Mouse (Mus musculus) C2C12 (cell line): ENCODE results near the gene Bcas3. TPM values are rescaled to one million over a fixed set of nuclear protein-coding genes. Genes with fewer than 3 reads are reported as not detected.

Experiments
- H3K27me3 ChIP-seq: one replicate; pipeline ENCODE4 v1.6.1; 2011; ENCODE audit not compliant: control insufficient read depth, insufficient read depth, insufficient read length
- H3K36me3 ChIP-seq: one replicate; pipeline ENCODE4 v1.6.1; 2011; ENCODE audit not compliant: control insufficient read depth, insufficient read depth
- H3K4me3 ChIP-seq: one replicate; pipeline ENCODE4 v1.5.1; 2011; ENCODE audit warnings: mild to moderate bottlenecking, control low read depth; ENCODE audit not compliant: poor library complexity, insufficient read depth, severe bottlenecking
- H3K79me2 ChIP-seq: one replicate; pipeline ENCODE4 v1.6.1; 2011; ENCODE audit not compliant: control insufficient read depth, insufficient read depth
- H3K79me3 ChIP-seq: one replicate; pipeline ENCODE4 v1.6.1; 2011; ENCODE audit warnings: low read depth, control low read depth
- H3ac ChIP-seq: one replicate; pipeline ENCODE3; 2011; ENCODE audit warnings: low read depth; ENCODE audit not compliant: control insufficient read depth, insufficient read length
- CEBPB ChIP-seq: IDR thresholded peaks from one replicate; pipeline ENCODE4 v1.6.1; 2011; ENCODE audit warnings: low read depth, mild to moderate bottlenecking, control low read depth, moderate library complexity
- CTCF ChIP-seq: IDR thresholded peaks from one replicate; pipeline ENCODE4 v1.5.1; 2011; ENCODE audit not compliant: control insufficient read depth, insufficient read depth, insufficient read length
- FOSL1 ChIP-seq: IDR thresholded peaks from one replicate; pipeline ENCODE4 v1.8.0; 2011; ENCODE audit warnings: mild to moderate bottlenecking, low read length; ENCODE audit not compliant: poor library complexity, insufficient read depth, severe bottlenecking
- MAX ChIP-seq: IDR thresholded peaks from one replicate; pipeline ENCODE4 v1.6.1; 2011; ENCODE audit warnings: mild to moderate bottlenecking, control low read depth
- MYOD1 ChIP-seq: IDR thresholded peaks from one replicate; pipeline ENCODE4 v1.6.1; 2011; ENCODE audit warnings: low read depth; ENCODE audit not compliant: control insufficient read depth, insufficient read length
- MYOG ChIP-seq: IDR thresholded peaks from one replicate; pipeline ENCODE4 v1.6.1; 2011; ENCODE audit not compliant: control insufficient read depth, insufficient read length; ENCODE audit errors: extremely low read depth
- USF1 ChIP-seq: IDR thresholded peaks from one replicate; pipeline ENCODE4 v1.6.1; 2011; ENCODE audit warnings: low read depth, mild to moderate bottlenecking, control low read depth, moderate library complexity
- polyA plus RNA-seq: library from polyadenylated mRNA; unstranded; fragments of >200 nt; fragmentation: generic; extraction: Trizol; gene quantifications from one replicate; pipeline ENCODE4 v1.2.1, GENCODE M21; 2012; ENCODE audit warnings: missing spikeins

The Bcas3 gene
- polyA plus RNA-seq, 1 experiment = 11.1 TPM

GRCm38 (mm10) chr11:85657471-85657870 is 304.5 kb downstream of the Bcas3 start:
- Histone ChIP-seq H3K36me3 (no peaks in the 10 kb centered on the region), H3ac (no peak overlapping the region), H3K27me3 (no peaks in the 10 kb centered on the region), H3K79me3 (no peaks in the 10 kb centered on the region), H3K79me2 (no peaks in the 10 kb centered on the region), H3K4me3 (no peak overlapping the region)
- no peak for TF ChIP-seq FOSL1
- TF ChIP-seq MYOG = no peak
- no peak for TF ChIP-seq MYOD1

- no peaks in the 10 kb centered on the region for H3K36me3 ChIP-seq
- no peaks in the 10 kb centered on the region for H3K27me3 ChIP-seq
- H3K4me3 ChIP-seq = no peak overlapping the region
- no peak for TF ChIP-seq USF1
- no peak for TF ChIP-seq CTCF
- no peak for TF ChIP-seq CEBPB
- TF ChIP-seq MYOG = no peak
- no peak for TF ChIP-seq MYOD1
- TF ChIP-seq FOSL1 = no peak
- TF ChIP-seq MAX = no peak
- H3K79me2 ChIP-seq = no peaks in the 10 kb centered on the region
- H3K79me3 ChIP-seq = no peaks in the 10 kb centered on the region
- H3ac ChIP-seq = no peak overlapping the region
These were observed 307.3 kb downstream of the Bcas3 start for GRCm38 (mm10) chr11:85660304-85660703.

DNA sequence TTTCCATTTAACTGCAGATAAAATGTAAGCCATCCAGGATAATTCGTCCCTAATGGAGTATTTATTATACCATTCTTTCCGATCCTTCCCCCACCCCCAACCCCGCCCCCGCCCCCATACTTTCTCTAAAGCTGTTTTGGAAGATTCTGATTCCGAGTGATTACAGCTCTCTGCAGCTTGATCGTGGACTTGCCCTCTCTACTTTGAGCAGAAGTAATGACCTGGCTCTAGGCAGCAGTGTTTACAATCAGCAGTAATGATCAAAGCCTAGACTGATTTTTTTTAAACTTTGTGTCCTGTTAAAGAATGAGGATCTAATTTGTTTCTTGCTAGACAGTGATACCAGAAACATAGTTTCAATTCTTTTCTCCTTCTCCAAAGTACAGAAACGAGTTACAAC is 314.2 kb downstream of the Bcas3 start:
- TF ChIP-seq FOSL1 = no peak
- no peak for TF ChIP-seq MYOG
- TF ChIP-seq MAX = no peak
- no peak for TF ChIP-seq CTCF
- no peak for TF ChIP-seq CEBPB
- no peak for TF ChIP-seq MYOD1
- TF ChIP-seq USF1 = no peak
- H3K79me3 ChIP-seq = no peaks in the 10 kb centered on the region

DNA sequence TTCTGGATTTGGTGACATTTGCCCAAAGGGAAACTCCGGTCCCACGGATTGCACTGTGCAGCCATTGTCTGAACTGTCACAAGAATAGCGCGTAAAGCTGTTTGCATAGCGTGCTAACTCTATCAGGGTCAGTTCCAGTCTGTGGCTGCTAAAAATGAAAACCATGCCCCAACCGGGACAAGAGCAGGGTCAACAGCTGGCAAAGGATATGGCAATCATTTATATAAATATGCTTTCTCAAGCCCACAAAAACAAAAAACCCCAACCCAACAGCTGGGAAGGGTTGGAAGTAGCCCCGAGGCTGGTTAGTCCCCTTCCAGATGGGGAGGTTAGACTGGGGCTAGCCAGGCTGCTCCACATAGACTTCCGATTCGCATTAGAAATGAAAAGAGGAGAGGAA is 314.8 kb downstream of the Bcas3 start:
- TF ChIP-seq FOSL1 = no peak
- TF ChIP-seq CTCF = no peak
- no peak for TF ChIP-seq MYOD1
- TF ChIP-seq MYOG = no peak
- no peak for TF ChIP-seq MAX
- TF ChIP-seq CEBPB = no peak
- TF ChIP-seq USF1 = no peak
- H3K79me2 ChIP-seq = no peaks in the 10 kb centered on the region
- no peaks in the 10 kb centered on the region for H3K79me3 ChIP-seq
- no peak overlapping the region for H3K4me3 ChIP-seq
- H3ac ChIP-seq = no peak overlapping the region
- H3K36me3 ChIP-seq = no peaks in the 10 kb centered on the region
- H3K27me3 ChIP-seq = no peaks in the 10 kb centered on the region

More for the DNA sequence above, 314.2 kb downstream of the Bcas3 start:
- no peaks in the 10 kb centered on the region for H3K79me2 ChIP-seq
- H3K4me3 ChIP-seq = no peak overlapping the region
- no peaks in the 10 kb centered on the region for H3K27me3 ChIP-seq
- no peaks in the 10 kb centered on the region for H3K36me3 ChIP-seq
- no peak overlapping the region for H3ac ChIP-seq

- Histone ChIP-seq H3K79me2 (no peaks in the 10 kb centered on the region), H3ac (no peak overlapping the region)
- TF ChIP-seq FOSL1 (no peak), CEBPB (no peak), MAX (no peak), MYOD1 (no peak), USF1 (no peak)
These were observed 320.0 kb downstream of the Bcas3 start for GRCm38 (mm10) chr11:85672881-85673475.

DNA sequence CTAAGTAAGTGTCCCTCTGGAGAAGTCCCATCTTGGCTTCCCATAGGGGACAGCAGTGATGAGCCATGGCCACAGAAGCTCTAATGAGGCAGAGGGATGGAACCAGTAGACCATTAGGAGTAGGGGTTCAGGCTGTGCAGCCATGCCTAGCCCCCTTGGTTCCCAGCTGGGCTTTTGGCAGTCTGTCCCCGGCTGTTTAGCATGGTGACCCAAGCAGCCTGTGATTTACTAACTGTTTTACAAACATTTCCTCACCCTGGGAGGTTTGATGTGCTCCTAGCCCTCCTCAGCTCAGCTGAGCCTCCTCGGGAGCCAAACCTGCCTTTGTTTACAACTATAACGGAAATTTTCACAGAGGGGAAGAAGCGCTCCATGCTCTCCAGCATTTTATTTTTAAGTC is 322.3 kb downstream of the Bcas3 start:
- Histone ChIP-seq H3ac (no peak overlapping the region), H3K4me3 (no peak overlapping the region), H3K79me2 (no peaks in the 10 kb centered on the region), H3K79me3 (no peaks in the 10 kb centered on the region), H3K36me3 (no peaks in the 10 kb centered on the region), H3K27me3 (no peaks in the 10 kb centered on the region)
- no peak for TF ChIP-seq CTCF
- TF ChIP-seq MYOD1 = no peak
- no peak for TF ChIP-seq FOSL1
- no peak for TF ChIP-seq MAX
- TF ChIP-seq CEBPB = no peak
- no peak for TF ChIP-seq MYOG
- TF ChIP-seq USF1 = no peak

More at GRCm38 (mm10) chr11:85672881-85673475, 320.0 kb downstream of the Bcas3 start:
- Histone ChIP-seq H3K79me3 (no peaks in the 10 kb centered on the region), H3K36me3 (no peaks in the 10 kb centered on the region), H3K27me3 (no peaks in the 10 kb centered on the region), H3K4me3 (no peak overlapping the region)
